Mouse (Mus musculus) thymus, adult 18-20 months (tissue): ENCODE results near the gene Serp2.

Source experiments
- DNase-seq, 2 experiments: peaks; one replicate each; pipeline ENCODE4 v3.0.0; 2022; ENCODE audit warnings: mixed read lengths in 2 of 2

The Serp2 gene

GRCm38 (mm10) chr14:76489128-76489527 is 67.6 kb downstream of the Serp2 start:
- no peak for DNase-seq

- DNase-seq: no peak
Observed at GRCm38 (mm10) chr14:76488101-76489044, 68.3 kb downstream of the Serp2 start.

GRCm38 (mm10) chr14:76487609-76488008 is 69.1 kb downstream of the Serp2 start:
- DNase-seq: no peak

GRCm38 (mm10) chr14:76483701-76484100 is 73.0 kb downstream of the Serp2 start:
- no peak for DNase-seq
